Mouse (Mus musculus) granulocyte monocyte progenitor cell, adult 5-6 weeks (primary cell): ENCODE measurements around the gene Aox3. TPM values are rescaled to one million over a fixed set of nuclear protein-coding genes. Genes with fewer than 3 reads are reported as not detected.

Source experiments
- ATAC-seq: replicated peaks from 2 replicates; pipeline ENCODE4 v1.8.0; 2016; ENCODE audit warnings: mild to moderate bottlenecking, moderate TSS enrichment, inconsistent platforms; ENCODE audit not compliant: poor library complexity, severe bottlenecking
- total RNA-seq, 2 experiments: library from RNA; stranded (forward) in 1 of 2; stranded (reverse) in 1 of 2; fragments of 200-712, 200-1000 nt in 1 of 2; fragments of >200 nt in 1 of 2; fragmentation: Nextera tagmentation in 1 of 2; gene quantifications; 2 replicates each; pipeline ENCODE4 v1.2.3; 2014 to 2017

Aox3 gene
- total RNA-seq, 2 experiments from 2014 or later: 0.10 TPM; not detected in 1

- ATAC-seq: peak; percentile 54
These were observed 10.4 kb upstream of the Aox3 start for GRCm38 (mm10) chr1:58102494-58102893.

- ATAC-seq: no peak
These were observed 7.2 kb upstream of the Aox3 start for GRCm38 (mm10) chr1:58105685-58106084.

- ATAC-seq: no peak
These were observed 5.9 kb upstream of the Aox3 start for GRCm38 (mm10) chr1:58107066-58107465.

DNA sequence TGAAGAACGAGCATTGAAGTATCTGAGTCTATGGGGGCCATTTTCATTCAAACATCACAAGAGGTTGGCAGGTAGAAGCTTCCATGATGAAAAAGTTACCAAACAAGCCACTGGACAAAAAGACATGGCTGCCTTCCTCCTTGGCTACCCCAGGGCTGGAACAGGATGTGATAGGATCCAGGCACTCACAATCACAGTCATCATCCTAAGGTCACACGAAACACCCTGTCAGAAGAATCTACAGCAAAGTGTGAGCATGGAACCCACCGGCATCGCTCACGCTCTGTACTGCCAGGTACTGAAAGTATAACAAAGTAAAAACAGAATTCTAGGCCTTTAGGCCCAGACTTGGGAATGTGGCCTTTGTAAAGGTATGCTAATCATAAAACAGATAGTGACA lies 2.7 kb upstream of the Aox3 start:
- no peak for ATAC-seq

DNA sequence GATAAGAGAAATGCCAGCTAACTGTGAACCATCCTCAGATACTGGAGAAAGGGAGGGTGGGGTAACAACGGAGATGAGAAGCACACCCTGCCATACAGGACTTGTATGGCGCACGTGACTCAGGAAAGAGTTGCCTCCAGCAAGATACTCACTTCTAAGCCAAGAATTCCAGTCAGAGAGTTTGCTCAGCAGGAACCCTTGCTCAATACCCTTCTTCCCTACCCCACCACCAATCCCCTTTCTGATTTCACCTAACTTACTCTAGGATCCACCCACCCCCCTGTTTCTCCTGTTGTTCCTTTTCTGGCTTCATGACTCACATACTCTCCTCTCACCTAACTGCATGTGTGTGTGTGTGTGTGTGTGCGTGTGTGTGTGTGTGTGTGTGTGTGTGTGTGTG lies 1.6 kb upstream of the Aox3 start:
- ATAC-seq: peak; percentile 38

- peak; percentile 69 for ATAC-seq
These were observed 511 bp downstream of the Aox3 start for GRCm38 (mm10) chr1:58113441-58113840.

DNA sequence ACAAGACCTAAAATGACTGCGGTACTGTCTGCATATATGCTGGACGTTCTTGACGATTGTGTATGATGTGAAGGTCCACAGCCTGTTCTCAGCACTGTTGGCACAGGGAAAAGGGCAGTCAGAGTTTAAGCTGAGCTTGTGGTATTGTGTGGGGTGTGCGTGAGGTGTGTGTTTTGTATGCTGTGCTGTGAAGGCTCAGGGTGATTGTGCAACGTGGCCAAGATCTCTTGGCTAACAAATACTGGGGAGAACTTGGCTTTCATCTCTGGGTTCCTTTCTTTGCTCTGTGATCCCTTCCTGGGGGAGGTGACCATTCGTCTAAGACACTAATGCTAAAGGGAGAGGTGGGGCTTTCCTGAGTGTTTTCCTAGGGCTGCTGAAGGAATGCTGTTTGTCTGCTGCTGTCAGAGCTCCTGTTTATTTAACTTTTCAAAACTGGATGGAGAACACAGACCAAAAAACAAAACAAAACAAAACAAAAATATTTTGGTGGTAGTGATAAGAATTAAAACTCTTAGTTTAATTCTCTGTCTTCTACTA lies 1.2 kb downstream of the Aox3 start:
- ATAC-seq: peak; percentile 57

- peak; percentile 61 for ATAC-seq
These were observed 1.9 kb downstream of the Aox3 start for GRCm38 (mm10) chr1:58114666-58115375.

GRCm38 (mm10) chr1:58118231-58118630 lies 5.3 kb downstream of the Aox3 start:
- ATAC-seq: no peak

GRCm38 (mm10) chr1:58124901-58125300 lies 12.0 kb downstream of the Aox3 start:
- no peak for ATAC-seq

DNA sequence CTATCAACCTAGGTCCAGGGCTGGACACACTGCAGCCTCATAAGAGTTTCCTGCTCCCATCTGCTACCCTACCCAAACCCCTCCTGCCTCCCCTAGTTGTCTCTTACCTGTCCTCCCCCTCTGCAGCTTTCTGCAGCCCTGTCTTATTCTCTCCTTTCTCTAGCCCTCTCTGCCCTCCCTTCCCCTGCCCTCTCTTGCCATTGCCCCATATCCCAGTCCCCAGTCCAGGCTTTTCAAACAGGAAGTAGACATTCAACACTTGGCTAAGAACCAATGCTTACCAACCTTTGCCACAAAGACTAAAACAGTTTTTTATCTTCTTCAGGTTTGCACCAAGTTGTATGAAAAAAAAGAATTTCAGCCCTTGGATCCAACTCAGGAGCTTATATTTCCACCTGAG lies 25.0 kb downstream of the Aox3 start:
- ATAC-seq: peak; percentile 80

DNA sequence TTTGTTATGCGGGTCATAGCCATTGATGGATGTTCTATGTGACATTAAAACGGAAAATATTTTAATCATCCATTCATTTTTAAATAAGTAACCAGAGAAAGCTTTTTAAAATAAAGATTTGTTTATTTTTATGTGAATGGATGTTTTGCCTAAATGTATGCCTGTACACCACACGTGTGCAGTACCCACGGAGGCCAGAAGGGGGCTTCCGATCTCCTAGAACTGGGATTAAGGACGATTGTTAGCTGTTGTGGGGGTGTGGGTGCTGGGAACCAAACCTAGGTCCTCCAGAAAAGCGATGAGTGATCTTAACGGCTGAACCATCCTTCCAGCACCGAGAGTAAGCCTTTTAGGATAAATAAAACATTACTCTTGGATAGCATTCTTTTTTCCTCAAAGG lies 26.1 kb downstream of the Aox3 start:
- no peak for ATAC-seq

DNA sequence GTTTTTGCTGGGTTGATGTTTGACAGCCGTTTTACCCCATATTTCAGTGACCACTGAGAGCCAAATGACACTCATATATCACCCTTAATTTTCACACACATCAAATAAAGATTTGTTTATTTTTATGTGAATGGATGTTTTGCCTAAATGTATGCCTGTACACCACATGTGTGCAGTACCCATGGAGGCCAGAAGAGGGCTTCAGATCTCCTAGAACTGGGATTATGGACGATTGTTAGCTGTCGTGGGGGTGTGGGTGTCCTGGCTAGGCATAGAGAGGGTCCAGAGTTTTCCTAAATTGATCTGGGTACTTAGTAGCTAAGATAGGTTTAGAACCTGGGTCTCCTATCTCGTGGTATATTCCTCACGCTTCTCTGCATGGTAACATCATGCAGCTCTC lies 27.7 kb downstream of the Aox3 start:
- no peak for ATAC-seq

GRCm38 (mm10) chr1:58144384-58145069 lies 31.6 kb downstream of the Aox3 start:
- no peak for ATAC-seq

- ATAC-seq: no peak
These were observed 33.1 kb downstream of the Aox3 start for GRCm38 (mm10) chr1:58146026-58146425.

- ATAC-seq: no peak
These were observed 34.8 kb downstream of the Aox3 start for GRCm38 (mm10) chr1:58147776-58148175.

DNA sequence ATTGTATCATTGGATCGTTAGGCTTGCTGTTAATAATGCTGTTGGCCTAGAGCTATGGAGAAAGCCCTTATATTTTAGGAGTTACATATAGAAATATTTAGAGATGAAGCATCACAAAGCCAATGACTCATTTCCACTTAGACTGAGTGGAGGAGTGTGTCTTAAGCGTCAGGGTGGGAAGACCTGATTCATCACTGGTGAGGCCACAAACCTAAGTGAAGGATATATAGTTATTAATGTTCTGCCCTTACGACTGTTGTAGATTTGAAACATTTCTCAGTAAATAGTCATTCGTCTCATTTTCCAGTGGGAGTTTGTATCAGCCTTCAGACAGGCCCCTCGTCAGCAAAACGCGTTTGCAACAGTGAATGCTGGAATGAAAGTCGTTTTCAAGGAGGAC lies 39.3 kb downstream of the Aox3 start:
- ATAC-seq: no peak

GRCm38 (mm10) chr1:58156747-58157146 lies 43.8 kb downstream of the Aox3 start:
- ATAC-seq: peak; percentile 50

GRCm38 (mm10) chr1:58169893-58170292 lies 57.0 kb downstream of the Aox3 start:
- ATAC-seq: no peak

GRCm38 (mm10) chr1:58188514-58189175 lies 75.7 kb downstream of the Aox3 start:
- no peak for ATAC-seq

- no peak for ATAC-seq
These were observed 81.4 kb downstream of the Aox3 start for GRCm38 (mm10) chr1:58194317-58194716.
